Mouse (Mus musculus): ENCODE results near the gene Gatad2a.

GRCm38 (mm10) chr8:69895772-69896451 lies 100.3 kb downstream of the Gatad2a start:
- TF ChIP-seq CTCF (IDR thresholded peaks at IDR 0.05; ENCODE audit: low read depth, low read length) (no peak), POLR2A (IDR thresholded peaks at IDR 0.05; ENCODE audit: extremely low read depth, insufficient read depth, low read length) (no peak)
